Mouse (Mus musculus) C2C12 (cell line): ENCODE data around the gene Clasp2.

Source experiments
- CEBPB ChIP-seq: IDR thresholded peaks from one replicate; pipeline ENCODE4 v1.6.1; 2011; ENCODE audit warnings: low read depth, mild to moderate bottlenecking, control low read depth, moderate library complexity
- CTCF ChIP-seq: IDR thresholded peaks from one replicate; pipeline ENCODE4 v1.5.1; 2011; ENCODE audit not compliant: control insufficient read depth, insufficient read depth, insufficient read length
- FOSL1 ChIP-seq: IDR thresholded peaks from one replicate; pipeline ENCODE4 v1.8.0; 2011; ENCODE audit warnings: mild to moderate bottlenecking, low read length; ENCODE audit not compliant: poor library complexity, insufficient read depth, severe bottlenecking
- MAX ChIP-seq: IDR thresholded peaks from one replicate; pipeline ENCODE4 v1.6.1; 2011; ENCODE audit warnings: mild to moderate bottlenecking, control low read depth
- MYOD1 ChIP-seq: IDR thresholded peaks from one replicate; pipeline ENCODE4 v1.6.1; 2011; ENCODE audit warnings: low read depth; ENCODE audit not compliant: control insufficient read depth, insufficient read length
- MYOG ChIP-seq: IDR thresholded peaks from one replicate; pipeline ENCODE4 v1.6.1; 2011; ENCODE audit not compliant: control insufficient read depth, insufficient read length; ENCODE audit errors: extremely low read depth
- USF1 ChIP-seq: IDR thresholded peaks from one replicate; pipeline ENCODE4 v1.6.1; 2011; ENCODE audit warnings: low read depth, mild to moderate bottlenecking, control low read depth, moderate library complexity

- TF ChIP-seq CTCF = no peak
- TF ChIP-seq MAX = no peak
- no peak for TF ChIP-seq MYOD1
- no peak for TF ChIP-seq USF1
- TF ChIP-seq MYOG = no peak
- TF ChIP-seq FOSL1 = no peak
- no peak for TF ChIP-seq CEBPB
Measured at GRCm38 (mm10) chr9:113803751-113804150, 62.5 kb downstream of the Clasp2 start.
